Mouse (Mus musculus) CH12.LX (cell line): ENCODE data around the gene Cacnb4. TPM values are rescaled to one million over a fixed set of nuclear protein-coding genes. Genes with fewer than 3 reads are reported as not detected.
A peak's percentile ranks its signal among the peaks of the same experiment; 100 is the strongest.

Source experiments
- DNase-seq: peaks from one replicate; pipeline ENCODE4 v3.0.0-alpha.2; 2013; ENCODE audit errors: extremely low read depth
- H3K27ac ChIP-seq: 2 replicates; pipeline ENCODE4 v1.5.1; 2012; ENCODE audit warnings: low read depth, mild to moderate bottlenecking, control low read depth, moderate library complexity; ENCODE audit not compliant: insufficient read depth
- H3K27me3 ChIP-seq: replicated peaks from 2 replicates; pipeline ENCODE3; 2012; ENCODE audit warnings: inconsistent platforms
- H3K36me3 ChIP-seq, 2 experiments: replicated peaks in 1 of 2; 2 replicates each; pipeline versions ENCODE3 to v1.6.1; 2012; ENCODE audit warnings: inconsistent platforms in 1 of 2, low read length in 1 of 2, mild to moderate bottlenecking in 1 of 2, mixed read lengths in 1 of 2, moderate library complexity in 1 of 2; ENCODE audit not compliant: control insufficient read depth in 1 of 2, insufficient read depth in 1 of 2
- H3K4me1 ChIP-seq, 2 experiments: 2 replicates each; pipeline ENCODE4 v1.6.1; 2012; ENCODE audit warnings: inconsistent platforms in 1 of 2, moderate library complexity in 1 of 2; ENCODE audit not compliant: insufficient read depth in 2 of 2, control insufficient read depth in 1 of 2
- H3K4me2 ChIP-seq: 2 replicates; pipeline ENCODE4 v1.6.1; 2012; ENCODE audit warnings: low read depth, mild to moderate bottlenecking, control low read depth; ENCODE audit not compliant: poor library complexity, insufficient read depth, severe bottlenecking
- H3K4me3 ChIP-seq, 3 experiments: fragments of 150-350 bp in 1 of 3; sonication (generic) in 1 of 3; replicated peaks in 1 of 3; 2 replicates each; pipeline versions ENCODE3 to v1.5.1; 2011 to 2012; ENCODE audit warnings: low read depth in 2 of 3, low read length in 2 of 3, mild to moderate bottlenecking in 2 of 3, moderate library complexity in 2 of 3, control low read depth in 1 of 3, improper control_type of control experiment in 1 of 3, inconsistent platforms in 1 of 3, mixed read lengths in 1 of 3; ENCODE audit not compliant: poor library complexity in 1 of 3
- H3K79me2 ChIP-seq: replicated peaks from 2 replicates; pipeline ENCODE4 v1.6.1; 2012; ENCODE audit warnings: mild to moderate bottlenecking, moderate library complexity; ENCODE audit not compliant: control insufficient read depth, poor library complexity, insufficient read depth, severe bottlenecking; ENCODE audit errors: extremely low read depth
- H3K9ac ChIP-seq: 2 replicates; pipeline ENCODE4 v1.6.1; 2012; ENCODE audit warnings: low read depth, mild to moderate bottlenecking, control low read depth, moderate library complexity; ENCODE audit not compliant: insufficient read depth
- H3K9me3 ChIP-seq: replicated peaks from 2 replicates; pipeline ENCODE3; 2012; ENCODE audit warnings: low read length, inconsistent platforms, mixed read lengths
- BHLHE40 ChIP-seq: IDR thresholded peaks from 2 replicates; pipeline ENCODE4 v1.6.1; 2011; ENCODE audit warnings: mild to moderate bottlenecking, low read depth, low read length, improper control_type of control experiment
- CHD1 ChIP-seq: IDR thresholded peaks from 2 replicates; pipeline ENCODE4 v1.6.1; 2012; ENCODE audit warnings: low read depth, low read length, improper control_type of control experiment, inconsistent platforms
- CHD2 ChIP-seq: IDR thresholded peaks from 2 replicates; pipeline ENCODE4 v1.6.1; 2011; ENCODE audit warnings: low read length, improper control_type of control experiment
- ETS1 ChIP-seq: conservative IDR thresholded peaks from 2 replicates; pipeline ENCODE4 v1.6.1; 2012; ENCODE audit warnings: low read depth, mild to moderate bottlenecking, inconsistent platforms, low read length, improper control_type of control experiment, moderate library complexity
- HCFC1 ChIP-seq: IDR thresholded peaks from 2 replicates; pipeline ENCODE4 v1.6.1; 2012; ENCODE audit warnings: low read depth, mild to moderate bottlenecking, inconsistent platforms, low read length, improper control_type of control experiment
- MAX ChIP-seq: IDR thresholded peaks from 2 replicates; pipeline ENCODE4 v1.6.1; 2011; ENCODE audit warnings: low read length, improper control_type of control experiment
- MAZ ChIP-seq: IDR thresholded peaks from 2 replicates; pipeline ENCODE4 v1.6.1; 2012; ENCODE audit warnings: low read depth, mild to moderate bottlenecking, inconsistent platforms, low read length, improper control_type of control experiment, moderate library complexity
- SIN3A ChIP-seq: IDR thresholded peaks from 2 replicates; pipeline ENCODE4 v1.6.1; 2012; ENCODE audit warnings: low read length, improper control_type of control experiment, inconsistent platforms
- ZKSCAN1 ChIP-seq: IDR thresholded peaks from 2 replicates; pipeline ENCODE4 v1.6.1; 2012; ENCODE audit warnings: low read depth, inconsistent platforms, low read length, improper control_type of control experiment, borderline replicate concordance
- ZMIZ1 ChIP-seq: IDR thresholded peaks from 2 replicates; pipeline ENCODE4 v1.6.1; 2012; ENCODE audit warnings: low read depth, mild to moderate bottlenecking, inconsistent platforms, low read length, improper control_type of control experiment
- dilution Hi-C: fragments of 300-500 bp; cut with MboI; formaldehyde crosslinking; loops from 2 replicates; pipeline ENCODE4 v1.14.3; 2020; ENCODE audit warnings: low sequenced_read_pairs; ENCODE audit not compliant: extremely low pct_unique_long_range_greater_than_20kb, extremely low pct_ligation_motif_present
- in situ Hi-C: fragments of 300-500 bp; cut with MboI; formaldehyde crosslinking; loops from 3 replicates; pipeline ENCODE4 v1.14.3; 2019; ENCODE audit warnings: low sequenced_read_pairs, low pct_ligation_motif_present, low pct_unique_long_range_greater_than_20kb, mixed read lengths
- polyA plus RNA-seq: library from polyadenylated mRNA; unstranded; fragments of >175 nt; gene quantifications from 2 replicates; pipeline ENCODE4 v1.2.1, GENCODE M21; 2012; ENCODE audit warnings: low read depth; ENCODE audit not compliant: insufficient read length
- total RNA-seq, 2 experiments: library from RNA; depleted of rRNA; stranded (reverse); fragments of 300-350 nt in 1 of 2; fragments of >200 nt in 1 of 2; gene quantifications; 2 replicates each; pipeline ENCODE4 v1.2.3; 2012 to 2014

Gene Cacnb4
- total RNA-seq (2012; rRNA removed), result 0.92 and 3.4 TPM in 2 replicates
- 0.77 and 0.93 TPM in 2 replicates for total RNA-seq (2014; rRNA removed)
- 1.3 and 1.5 TPM in 2 replicates for polyA plus RNA-seq

- Histone ChIP-seq H3K27ac (no peak within 1 kb of the TSS), H3K4me1 (peaks cover 2 to 43% of the 10 kb centered on the region in 2 experiments; a peak in 2 of 4 replicates), H3K36me3 (no peaks in the 10 kb centered on the region), H3K79me2 (no peaks in the 10 kb centered on the region), H3K27me3 (peaks cover 4% of the 10 kb centered on the region), H3K4me2 (peak within 1 kb of the TSS; percentile 91), H3K4me3 (peak within 1 kb of the TSS; percentile 55 to 86 (median 67)), H3K9ac (peak within 1 kb of the TSS; percentile 49), H3K9me3 (no peaks in the 10 kb centered on the region)
- in situ Hi-C loops, result no loop called here
- dilution Hi-C loops, result no loop called here
- no peak for TF ChIP-seq CHD2
- TF ChIP-seq ZKSCAN1, result no peak
- TF ChIP-seq SIN3A, result 0 out of 2 replicates have a peak, but pooled peaks have one; percentile 26
- 0 out of 2 replicates have a peak, but pooled peaks have one; percentile 9 for TF ChIP-seq MAZ
- peak; percentile 61 for TF ChIP-seq BHLHE40
- TF ChIP-seq HCFC1, result no peak
- TF ChIP-seq MAX, result peak; percentile 20; the same call in 1 of the 2 replicates
- no peak for DNase-seq
Measured at GRCm38 (mm10) chr2:52676023-52676912, at the start of gene Cacnb4. Gene Cacnb4 (minus strand): TSS chr2:52676831.

GRCm38 (mm10) chr2:52720231-52721025 is 43.8 kb upstream of the Cacnb4 start:
- dilution Hi-C loops, result no loop called here
- in situ Hi-C loops, result no loop called here
- no peak overlapping the region for H3K9ac ChIP-seq
- no peak overlapping the region for H3K27ac ChIP-seq
- H3K9me3 ChIP-seq, result no peaks in the 10 kb centered on the region
- DNase-seq, result no peak
- peaks cover 2 to 23% of the 10 kb centered on the region in 2 experiments for H3K36me3 ChIP-seq
- H3K79me2 ChIP-seq, result peaks cover 3% of the 10 kb centered on the region; the same call in 1 of the 2 replicates
- no peaks in the 10 kb centered on the region for H3K27me3 ChIP-seq
- H3K4me2 ChIP-seq, result no peak overlapping the region
- no peak for TF ChIP-seq CHD1
- TF ChIP-seq BHLHE40, result no peak
- TF ChIP-seq ZMIZ1, result no peak
- TF ChIP-seq ETS1, result no peak
- TF ChIP-seq MAZ, result no peak
- H3K4me1 ChIP-seq, result no peaks in the 10 kb centered on the region
- H3K4me3 ChIP-seq, result no peak overlapping the region
